Mouse (Mus musculus) cerebellum, adult 8-10 months (tissue): ENCODE data around the gene Fam120a.

Experiments used
- DNase-seq: peaks from one replicate; pipeline ENCODE4 v3.0.0; 2022

The Fam120a gene

GRCm38 (mm10) chr13:48905458-48905857 is 62.4 kb downstream of the Fam120a start:
- no peak for DNase-seq

DNA sequence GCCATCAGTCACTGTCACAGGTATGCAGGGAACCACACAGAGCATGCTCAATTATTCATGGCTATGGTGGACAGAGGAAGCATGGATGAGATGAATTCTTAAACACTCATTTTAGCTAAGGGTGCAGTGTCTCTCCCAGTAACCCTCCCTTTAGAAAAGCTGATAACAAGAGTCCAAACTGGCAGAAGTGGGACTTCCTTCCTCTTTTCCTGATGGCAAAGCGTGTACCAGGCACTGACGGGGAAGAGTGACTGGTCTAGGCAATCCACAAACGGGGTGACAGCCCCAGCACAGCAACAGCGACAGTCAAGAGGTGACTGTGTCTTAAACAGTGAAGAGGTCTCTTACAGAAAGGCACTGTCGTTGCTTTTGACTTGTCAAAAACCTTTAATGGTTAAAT is 72.4 kb downstream of the Fam120a start:
- DNase-seq = no peak

GRCm38 (mm10) chr13:48890260-48890960 is 77.4 kb downstream of the Fam120a start:
- DNase-seq = no peak

GRCm38 (mm10) chr13:48878534-48878933 is 89.3 kb downstream of the Fam120a start:
- DNase-seq = peak; percentile 98

DNA sequence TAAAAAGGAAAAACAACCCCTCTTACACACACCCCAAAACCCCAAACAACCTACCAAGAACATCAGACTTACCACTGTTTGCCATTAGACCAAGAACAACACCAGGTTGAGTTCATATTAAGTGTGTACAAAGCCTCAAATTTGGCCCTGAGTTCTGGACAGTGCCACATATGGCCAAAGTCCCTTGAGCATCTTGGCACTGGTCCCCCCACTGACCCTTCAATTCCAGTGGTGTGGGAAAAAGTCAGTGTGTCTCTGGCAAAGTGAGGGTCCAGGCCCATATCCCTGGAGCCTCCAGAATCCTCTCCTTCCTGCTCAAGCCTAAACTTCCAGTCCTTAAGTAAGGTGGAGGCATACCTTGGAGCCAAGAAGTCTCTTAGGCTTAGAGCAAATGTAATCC is 90.0 kb downstream of the Fam120a start:
- no peak for DNase-seq

- no peak for DNase-seq
Observed at GRCm38 (mm10) chr13:48872726-48873125, 95.1 kb downstream of the Fam120a start.

DNA sequence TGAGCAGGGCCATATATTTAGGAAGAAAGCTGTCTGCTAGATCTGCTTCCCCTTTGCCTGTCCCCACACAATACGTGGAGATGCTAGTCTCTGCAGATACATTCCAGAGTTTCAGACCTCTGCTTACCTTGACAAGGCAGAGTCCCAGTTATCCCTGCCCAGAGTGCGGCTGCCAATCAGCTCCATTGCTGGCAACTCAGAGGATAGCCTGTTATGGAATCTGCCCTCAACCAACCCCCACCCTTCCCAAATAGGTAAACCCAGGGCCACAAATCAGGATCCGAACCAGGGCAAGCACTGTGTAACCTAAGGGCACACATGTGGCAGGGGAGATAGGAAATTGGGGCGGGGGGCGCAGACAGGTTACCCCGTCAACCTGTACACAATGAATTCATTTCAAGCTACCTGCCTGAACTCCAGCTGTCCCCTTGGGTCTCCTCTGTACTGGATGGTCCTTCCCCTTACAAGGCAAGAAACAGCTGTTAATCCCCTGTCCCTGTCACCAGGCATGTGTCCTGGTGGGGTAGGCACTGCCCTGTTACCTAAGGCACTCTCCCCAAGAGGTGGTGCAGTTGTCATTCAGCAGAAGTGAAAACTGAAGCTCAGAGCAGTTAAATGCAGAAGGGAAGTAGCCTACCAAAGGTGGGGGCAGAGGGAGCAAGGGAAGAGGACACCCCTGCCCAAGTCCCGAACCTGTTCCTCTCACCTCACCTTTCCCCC is 95.8 kb downstream of the Fam120a start:
- DNase-seq = peak; percentile 37

DNA sequence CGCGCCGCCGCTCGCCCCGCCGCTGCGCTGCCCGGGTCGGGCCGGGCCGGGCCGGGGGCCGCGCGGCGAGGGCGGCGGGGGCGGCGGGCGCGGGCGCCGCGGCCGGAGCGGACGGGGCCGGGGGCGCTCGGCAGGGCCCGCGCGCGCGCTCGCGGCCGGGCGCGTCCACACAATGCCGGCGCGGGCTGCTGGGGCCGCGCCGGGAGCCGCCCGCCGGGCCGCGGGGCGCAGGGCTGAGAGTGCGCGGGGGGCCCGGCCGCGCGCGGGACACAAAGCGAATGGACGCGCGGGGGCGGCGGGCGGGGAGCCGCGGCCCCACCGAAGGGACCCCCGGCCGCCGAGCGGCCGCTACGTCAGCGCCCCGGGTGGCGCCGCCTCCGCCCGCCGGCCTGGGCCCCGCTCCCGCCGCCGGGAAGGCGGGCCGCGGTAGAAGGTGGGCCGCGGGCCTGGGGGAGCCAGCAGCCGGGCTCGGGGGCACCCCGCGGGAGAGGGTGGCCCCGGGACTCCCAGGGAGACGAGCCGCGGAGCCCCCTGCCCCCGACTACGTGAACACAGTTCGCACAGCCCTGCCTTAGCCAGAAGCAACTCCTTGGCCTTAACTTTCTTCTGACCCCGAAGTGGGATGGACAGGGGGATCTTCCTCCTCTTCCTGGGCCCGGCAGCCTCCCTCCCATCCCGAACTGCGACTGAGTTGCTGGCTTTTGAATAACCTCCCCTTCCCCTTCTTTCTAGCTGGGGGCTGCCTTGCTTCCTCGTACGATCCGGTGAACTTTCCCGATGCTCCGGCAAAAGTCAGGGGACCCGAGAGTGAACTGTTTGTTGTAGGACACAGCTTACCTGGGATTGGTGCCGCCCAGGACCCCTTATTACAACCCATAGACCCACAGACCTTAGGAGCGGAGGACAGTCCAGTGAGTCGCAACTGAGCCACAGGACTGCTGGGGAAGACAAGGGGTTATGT is 96.8 kb downstream of the Fam120a start, which contains the start of gene Phf2:
Phf2 (minus strand) TSS at position 349 of the 961 bp plus-strand sequence.
- DNase-seq = peak; percentile 44

DNA sequence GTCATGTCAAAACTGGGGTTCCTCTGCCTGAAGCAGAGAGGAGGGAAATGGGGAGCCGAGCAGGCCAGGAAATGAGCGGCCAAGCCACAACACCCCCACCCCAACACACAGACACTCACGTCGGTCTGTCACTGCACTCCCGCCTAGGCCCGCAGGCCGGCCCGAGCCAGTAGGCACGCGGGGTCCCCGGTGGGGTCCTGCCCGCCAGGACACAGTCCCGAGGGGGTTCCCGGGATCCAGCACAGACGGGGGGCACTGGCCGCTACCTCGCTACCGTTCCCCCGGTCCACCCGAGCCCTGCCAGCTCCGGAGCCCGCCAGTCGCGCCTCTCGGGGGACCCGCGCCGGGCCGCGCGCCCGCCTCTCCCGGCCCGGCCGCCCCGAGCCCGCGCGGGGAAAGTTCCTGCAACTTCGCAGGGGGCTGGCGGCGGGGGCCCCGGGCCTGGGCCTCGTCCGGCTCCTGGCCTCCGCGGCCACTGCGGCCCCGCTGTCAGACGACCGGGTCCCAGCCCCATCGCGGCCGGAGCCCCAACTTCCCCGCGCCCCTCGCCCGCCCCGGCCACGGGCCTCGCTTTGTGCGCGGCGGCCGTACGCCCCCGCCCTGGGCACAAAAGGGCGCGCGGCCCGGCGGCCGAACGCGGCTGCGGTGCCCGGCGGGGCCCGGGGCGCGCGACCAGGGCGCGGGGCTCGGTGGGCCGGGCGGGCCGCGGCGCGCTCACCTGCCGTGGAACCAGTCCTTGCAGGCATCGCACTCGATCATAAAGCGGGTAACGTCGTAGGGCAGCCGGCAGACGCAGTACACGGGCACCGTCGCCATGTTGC is 97.7 kb downstream of the Fam120a start:
- DNase-seq = peak; percentile 53

GRCm38 (mm10) chr13:48869600-48869949 is 98.2 kb downstream of the Fam120a start:
- no peak for DNase-seq

DNA sequence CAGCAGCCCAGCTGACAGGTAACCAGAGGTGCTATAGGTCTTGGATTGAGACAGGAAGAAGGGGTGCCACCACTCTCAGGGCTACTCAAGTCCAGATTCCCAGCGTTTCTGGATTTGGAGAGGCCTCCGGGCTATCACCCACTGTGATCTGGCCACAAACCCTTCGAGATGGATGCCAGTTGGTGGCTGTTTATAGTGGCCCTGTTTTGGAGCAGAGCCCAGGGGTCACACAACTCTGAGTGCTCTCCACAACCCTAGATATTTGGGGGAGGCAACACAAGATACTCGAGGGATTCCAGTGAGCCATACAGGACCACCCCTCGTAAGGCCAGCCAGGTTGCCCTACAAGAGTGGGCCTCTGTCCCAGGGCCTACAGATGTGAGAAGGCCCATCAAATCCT is 98.7 kb downstream of the Fam120a start:
- no peak for DNase-seq

- peak; percentile 55 for DNase-seq
Observed at GRCm38 (mm10) chr13:48864673-48865356, 103.0 kb downstream of the Fam120a start.

DNA sequence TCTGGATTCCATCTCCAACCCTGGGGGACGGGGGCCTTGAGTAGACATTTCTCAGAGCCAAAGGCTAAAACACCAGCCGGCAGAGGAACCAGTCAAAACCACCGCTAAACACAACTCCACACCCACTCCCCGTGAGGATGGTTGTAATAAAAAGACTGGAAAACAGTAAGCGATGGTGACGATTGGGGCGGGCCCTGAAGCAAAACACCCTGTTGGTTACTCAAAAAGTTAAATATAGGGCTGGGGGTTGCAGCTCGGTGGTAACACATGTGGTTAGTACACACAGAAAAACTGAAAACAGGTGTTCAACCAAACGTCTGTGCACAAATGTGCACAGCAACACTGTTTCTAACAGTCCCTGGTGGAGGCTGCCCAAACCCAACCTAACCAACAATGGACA is 104.3 kb downstream of the Fam120a start:
- DNase-seq = no peak

DNA sequence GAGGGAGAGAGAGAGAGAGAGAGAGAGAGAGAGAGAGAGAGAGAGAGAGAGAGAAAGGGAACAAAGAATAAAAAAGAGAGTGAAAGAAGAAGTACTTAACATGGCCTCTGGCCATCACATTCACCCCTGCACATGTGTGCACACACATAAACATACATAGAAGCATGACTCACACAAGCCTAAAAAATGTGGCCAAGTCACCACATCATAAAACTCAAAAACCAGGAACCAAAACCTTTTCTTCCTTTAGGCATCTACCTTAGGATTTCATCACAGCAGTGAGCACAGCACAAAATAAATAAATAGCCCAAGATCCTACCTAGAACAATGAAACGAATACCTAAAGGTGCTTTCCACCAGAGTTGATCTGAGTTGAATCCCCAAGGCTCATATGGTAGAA is 105.9 kb downstream of the Fam120a start:
- DNase-seq = no peak

GRCm38 (mm10) chr13:48858779-48859178 is 109.0 kb downstream of the Fam120a start:
- no peak for DNase-seq

DNA sequence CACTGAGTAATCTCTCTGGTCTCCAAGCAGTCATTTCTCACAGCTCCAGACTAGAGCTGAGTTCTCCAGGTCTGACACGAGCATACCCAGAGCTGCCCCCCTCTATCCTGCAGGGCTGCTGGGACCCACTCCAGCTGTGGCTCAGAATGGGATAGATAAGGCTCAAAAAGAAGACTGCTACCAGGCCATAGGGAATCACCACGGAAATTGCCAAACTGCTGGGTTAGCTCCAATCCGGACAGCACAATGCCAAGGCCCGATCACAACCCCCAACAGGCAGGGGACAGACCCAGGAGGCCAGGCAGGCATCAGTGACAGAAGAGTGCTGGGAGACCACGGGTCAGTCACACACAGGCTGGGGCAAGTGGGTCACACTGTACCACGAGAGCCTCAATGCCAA is 109.8 kb downstream of the Fam120a start:
- no peak for DNase-seq

DNA sequence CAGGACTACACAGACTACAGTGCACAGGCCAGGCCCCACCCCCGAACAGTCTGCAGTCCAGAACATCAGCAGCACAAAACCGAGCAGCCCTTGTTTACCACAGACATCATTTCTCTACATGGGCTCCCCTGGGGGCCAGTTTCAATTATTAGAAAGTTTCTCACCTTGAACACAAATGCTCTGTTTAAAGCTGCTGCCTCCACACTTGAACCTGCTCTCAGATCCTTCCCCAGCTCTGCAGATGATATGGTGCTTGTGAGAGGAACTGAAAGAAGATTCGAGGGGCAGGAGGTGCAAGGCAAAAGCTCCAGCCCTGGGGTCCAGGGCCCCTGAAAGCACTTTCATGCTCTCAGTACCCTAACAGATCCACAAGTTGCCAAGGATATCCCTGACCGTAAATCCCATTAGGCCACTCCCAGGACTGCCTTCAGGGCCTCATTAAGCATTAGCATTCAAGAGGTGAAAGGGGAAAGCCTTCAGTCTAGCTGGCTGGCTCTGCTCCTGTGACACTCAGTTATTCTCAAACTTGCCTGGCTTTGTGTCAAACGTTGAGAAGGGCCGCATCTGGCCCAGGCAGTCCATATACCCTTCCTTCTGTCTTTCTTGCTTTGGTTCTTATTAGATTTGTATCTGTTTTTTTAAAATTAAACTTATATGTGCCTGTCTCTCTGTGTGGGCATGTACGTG is 110.4 kb downstream of the Fam120a start:
- DNase-seq = no peak

GRCm38 (mm10) chr13:48853947-48854346 is 113.9 kb downstream of the Fam120a start:
- DNase-seq = no peak

DNA sequence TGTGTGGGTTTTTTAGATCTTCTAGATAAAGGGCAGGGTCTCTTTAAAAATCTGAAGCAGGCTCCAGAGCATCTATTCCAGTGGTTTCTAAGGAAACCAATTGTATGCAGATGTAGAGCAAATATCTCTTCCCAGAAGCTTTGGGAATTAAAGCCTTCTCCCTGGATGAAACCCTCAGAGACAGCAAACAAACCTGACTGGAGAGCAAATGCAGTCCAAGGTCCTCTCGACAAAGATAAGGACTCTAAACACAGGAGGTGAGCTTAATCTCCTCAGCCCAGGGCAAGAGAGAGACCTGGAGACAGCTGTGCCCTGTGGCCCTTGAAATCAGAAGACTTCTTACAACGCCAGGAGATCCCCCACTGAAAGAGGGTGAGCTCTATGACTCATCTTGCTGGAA is 114.3 kb downstream of the Fam120a start:
- no peak for DNase-seq

DNA sequence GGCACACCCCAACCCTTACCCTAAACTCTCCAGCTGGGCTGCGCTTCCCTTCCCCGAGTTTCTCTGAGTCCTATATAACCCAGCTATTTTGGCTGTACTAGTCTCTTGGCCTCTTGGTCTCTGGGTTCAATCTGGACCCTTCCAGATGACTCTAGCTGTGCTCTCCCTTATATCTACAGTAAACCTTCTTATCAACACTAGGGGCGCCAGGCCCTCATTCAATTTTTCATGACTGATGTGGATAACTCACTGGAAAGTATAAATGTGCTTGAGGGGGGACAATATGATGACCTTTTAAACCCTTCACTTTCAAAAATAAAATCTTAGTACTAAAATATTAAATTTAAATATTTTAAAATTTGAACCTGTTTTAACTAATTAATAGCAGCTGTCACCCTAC is 115.0 kb downstream of the Fam120a start:
- DNase-seq = no peak

DNA sequence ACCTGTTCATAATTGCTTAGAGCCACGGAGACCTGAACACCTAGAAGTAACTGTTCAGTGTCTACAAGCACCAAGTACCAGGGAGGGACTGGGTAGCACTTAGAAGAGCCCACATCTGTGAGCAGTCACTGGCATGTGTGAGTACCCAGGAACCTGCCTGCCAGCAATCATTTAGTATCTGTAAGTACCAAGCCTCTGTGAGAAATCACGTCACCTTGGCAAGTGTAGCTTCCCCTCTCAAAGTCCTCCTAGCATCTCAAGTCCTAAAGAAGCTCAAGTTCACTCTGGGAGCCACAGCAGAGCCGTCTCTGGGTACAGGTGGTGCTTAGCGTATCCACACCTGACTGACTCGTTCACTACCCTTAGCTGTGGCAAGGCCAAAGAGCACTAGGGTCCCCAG is 116.1 kb downstream of the Fam120a start:
- DNase-seq = no peak
